Mouse (Mus musculus): ENCODE results near the gene Zfp638. TPM values are rescaled to one million over a fixed set of nuclear protein-coding genes. Genes with fewer than 3 reads are reported as not detected.

Gene Zfp638
- polyA plus RNA-seq, 1 experiment from 2014 or later = 71.6 TPM

DNA sequence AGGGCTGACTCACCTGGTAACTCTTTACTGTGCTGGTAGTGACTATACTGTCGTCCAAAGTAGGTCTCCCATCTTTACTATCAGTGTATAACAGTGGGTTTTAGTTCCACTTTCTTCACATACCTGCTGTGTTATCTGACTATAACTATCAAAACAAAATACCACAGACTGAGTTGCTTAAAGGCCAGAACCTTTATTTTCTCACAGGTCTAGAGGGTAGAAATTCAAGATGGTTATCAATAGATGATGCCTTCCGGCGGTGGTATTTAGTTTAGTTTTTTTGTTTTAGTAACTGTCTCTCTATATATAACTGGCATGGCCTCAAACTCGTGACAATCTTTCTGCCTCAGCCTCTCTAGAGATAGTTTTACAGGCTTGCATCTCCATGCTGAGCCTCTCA lies 3.4 kb upstream of the Zfp638 start:
- H3K4me2 ChIP-seq = no peak overlapping the region
- no peaks in the 10 kb centered on the region for H3K36me3 ChIP-seq (ENCODE audit: insufficient read depth)
- no peak for DNase-seq
- no peaks in the 10 kb centered on the region for H3K27me3 ChIP-seq (ENCODE audit: insufficient read depth, low read length)
- H3K4me1 ChIP-seq (ENCODE audit: insufficient read depth) = no peaks in the 10 kb centered on the region
- no peaks in the 10 kb centered on the region for H3K9me3 ChIP-seq (ENCODE audit: low read depth, low read length)
- no peak overlapping the region for H3K4me3 ChIP-seq (ENCODE audit: low read depth, low read length)
- TF ChIP-seq CTCF (IDR thresholded peaks at IDR 0.05; ENCODE audit: low read depth) = no peak
- H3K9ac ChIP-seq = no peak overlapping the region
- no peak overlapping the region for H3K27ac ChIP-seq (ENCODE audit: low read depth)
- WGBS = 67% methylated on average over 4 of the region's 4 CpGs
- no peak for ATAC-seq (ENCODE audit: insufficient read depth)

DNA sequence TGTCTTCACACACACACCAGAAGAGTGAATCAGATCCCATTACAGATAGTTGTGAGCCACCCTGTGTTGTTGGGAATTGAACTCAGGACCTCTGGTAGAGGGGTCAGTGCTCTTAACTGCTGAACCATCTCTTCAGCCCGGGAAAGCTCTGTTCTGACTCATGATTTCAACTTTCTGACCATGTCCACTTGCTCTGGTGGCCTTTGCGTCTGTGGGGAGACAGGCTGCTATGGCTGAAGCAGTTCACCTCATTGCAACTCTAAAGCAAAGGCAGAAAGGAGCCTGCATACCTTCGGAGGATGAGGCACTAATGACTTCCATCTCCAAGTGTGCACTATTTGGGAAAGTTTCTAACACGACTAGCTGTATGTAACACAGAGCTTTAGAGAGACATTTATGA lies 486 bp upstream of the Zfp638 start:
- H3K4me1 ChIP-seq (ENCODE audit: insufficient read depth) = no peaks in the 10 kb centered on the region
- H3K9me3 ChIP-seq (ENCODE audit: low read depth, low read length) = no peaks in the 10 kb centered on the region
- no peaks in the 10 kb centered on the region for H3K27me3 ChIP-seq (ENCODE audit: insufficient read depth, low read length)
- H3K36me3 ChIP-seq (ENCODE audit: insufficient read depth) = no peaks in the 10 kb centered on the region
- H3K4me2 ChIP-seq = peak overlapping the region; percentile 99
- WGBS = 35% methylated on average over 4 of the region's 4 CpGs
- DNase-seq (no peak), ATAC-seq (ENCODE audit: insufficient read depth) (peak; percentile 15; the same call in 1 of the 2 replicates)
- no peak for TF ChIP-seq CTCF (IDR thresholded peaks at IDR 0.05; ENCODE audit: low read depth)
- no peak overlapping the region for H3K9ac ChIP-seq
- H3K27ac ChIP-seq (ENCODE audit: low read depth) = no peak overlapping the region
- no peak overlapping the region for H3K4me3 ChIP-seq (ENCODE audit: low read depth, low read length)

DNA sequence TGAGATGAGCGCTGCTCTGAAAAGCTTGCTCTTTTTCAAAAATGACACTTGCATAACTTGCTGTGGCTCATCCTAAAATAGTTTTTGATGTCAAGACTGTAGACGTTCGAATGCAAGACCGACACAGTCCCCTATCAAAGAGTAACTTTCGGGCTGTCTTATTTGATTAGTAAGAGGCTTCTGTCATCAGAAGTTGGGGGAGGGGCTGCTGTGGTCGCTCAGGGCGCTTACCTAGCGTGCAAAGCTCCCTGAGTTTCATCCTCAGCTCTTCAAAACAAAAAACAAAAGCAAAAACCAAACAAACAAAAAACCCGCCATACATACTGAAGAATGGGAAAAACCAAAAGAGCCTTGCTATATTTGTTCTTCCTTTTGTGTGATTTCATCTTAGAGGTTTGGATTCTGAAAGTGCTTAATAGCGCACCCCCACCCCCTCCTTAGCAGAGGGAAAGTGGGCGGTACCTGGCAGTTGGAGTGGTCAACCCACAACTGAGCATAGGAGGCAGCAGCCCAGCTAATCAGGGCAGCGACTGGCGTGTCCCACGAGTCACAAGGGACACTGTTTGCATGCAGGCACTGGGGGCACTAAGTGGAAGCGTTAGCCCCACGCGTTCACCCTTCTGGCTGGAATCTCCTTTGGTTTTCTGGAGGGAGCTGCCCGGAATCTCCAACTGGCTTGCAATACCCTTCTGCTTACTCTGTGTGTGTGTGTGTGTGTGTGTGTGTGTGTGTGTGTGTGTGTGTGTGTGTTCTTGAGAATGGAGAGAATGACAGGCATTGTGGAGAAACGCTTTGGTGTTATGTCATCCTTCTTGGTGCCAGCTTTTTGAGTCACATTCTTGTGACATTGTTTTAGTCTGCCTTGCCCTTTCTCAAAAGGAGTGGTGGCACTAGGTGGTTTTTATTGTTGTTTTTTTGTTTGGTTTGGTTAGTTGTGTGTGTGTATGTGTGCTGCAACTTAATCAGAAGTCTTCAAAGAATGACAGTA lies 983 bp downstream of the Zfp638 start:
- Histone ChIP-seq H3K27me3 (ENCODE audit: insufficient read depth, low read length) (no peaks in the 10 kb centered on the region), H3K4me1 (ENCODE audit: insufficient read depth) (no peaks in the 10 kb centered on the region), H3K4me3 (ENCODE audit: low read depth, low read length) (peak overlapping the region; percentile 60), H3K27ac (ENCODE audit: low read depth) (peak overlapping the region; percentile 36; the same call in 1 of the 2 replicates), H3K9ac (peak overlapping the region; percentile 46), H3K9me3 (ENCODE audit: low read depth, low read length) (no peaks in the 10 kb centered on the region), H3K36me3 (ENCODE audit: insufficient read depth) (no peaks in the 10 kb centered on the region), H3K4me2 (peak overlapping the region; percentile 99)
- ATAC-seq (ENCODE audit: insufficient read depth) = peak; percentile 60
- no peak for TF ChIP-seq CTCF (IDR thresholded peaks at IDR 0.05; ENCODE audit: low read depth)
- DNase-seq = peak; percentile 63
- WGBS = 3% methylated on average over 19 of the region's 19 CpGs

DNA sequence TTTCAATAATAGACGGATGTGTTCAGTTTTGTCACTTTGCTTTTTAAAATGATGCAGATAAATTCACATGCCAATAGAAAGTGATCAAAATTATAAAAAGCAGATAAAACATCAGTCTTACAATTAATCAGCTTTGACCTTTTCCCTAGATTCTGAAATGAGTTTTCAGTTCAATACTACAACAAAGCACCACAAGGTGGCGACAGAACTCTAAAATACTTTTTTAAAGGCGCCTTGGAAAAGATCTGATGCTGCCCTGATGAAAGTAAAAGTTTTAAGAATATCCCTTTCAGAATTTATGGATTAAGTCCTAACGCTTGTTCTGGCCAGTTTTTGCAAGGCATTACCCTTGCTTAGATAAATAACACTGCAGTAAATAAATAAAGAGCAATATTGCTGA lies 12.9 kb downstream of the Zfp638 start:
- H3K27me3 ChIP-seq (ENCODE audit: insufficient read depth, low read length) = no peaks in the 10 kb centered on the region
- H3K9ac ChIP-seq = no peak overlapping the region
- no peaks in the 10 kb centered on the region for H3K4me1 ChIP-seq (ENCODE audit: insufficient read depth)
- ATAC-seq (ENCODE audit: insufficient read depth) (no peak), DNase-seq (peak; percentile 90)
- no peak overlapping the region for H3K27ac ChIP-seq (ENCODE audit: low read depth)
- H3K4me2 ChIP-seq = no peak overlapping the region
- H3K4me3 ChIP-seq (ENCODE audit: low read depth, low read length) = no peak overlapping the region
- no peaks in the 10 kb centered on the region for H3K9me3 ChIP-seq (ENCODE audit: low read depth, low read length)
- no peaks in the 10 kb centered on the region for H3K36me3 ChIP-seq (ENCODE audit: insufficient read depth)
- 6% methylated on average over 4 of the region's 4 CpGs for WGBS
- TF ChIP-seq CTCF (IDR thresholded peaks at IDR 0.05; ENCODE audit: low read depth) = peak; percentile 66

DNA sequence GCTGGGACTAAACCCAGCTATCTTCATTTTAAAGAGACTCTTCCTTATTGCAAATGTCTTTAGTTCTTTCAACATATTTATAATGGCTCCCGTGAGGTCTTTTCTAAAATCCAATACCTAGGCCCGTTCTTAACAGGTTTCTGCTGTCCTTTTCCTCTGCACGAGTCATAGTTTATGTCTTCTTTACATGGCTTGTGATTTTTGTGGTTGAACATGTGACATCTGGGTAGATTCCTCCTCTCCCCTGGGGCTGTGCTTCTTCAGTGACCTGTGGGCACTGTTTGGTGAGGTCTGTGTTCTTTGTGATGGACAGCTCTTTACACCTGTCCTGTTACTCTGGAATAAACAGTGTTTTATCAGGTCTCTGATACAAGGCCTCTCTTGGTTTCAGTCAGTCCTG lies 19.9 kb downstream of the Zfp638 start:
- DNase-seq (no peak), ATAC-seq (ENCODE audit: insufficient read depth) (no peak)
- Histone ChIP-seq H3K9me3 (ENCODE audit: low read depth, low read length) (no peaks in the 10 kb centered on the region), H3K36me3 (ENCODE audit: insufficient read depth) (no peaks in the 10 kb centered on the region), H3K4me1 (ENCODE audit: insufficient read depth) (no peaks in the 10 kb centered on the region), H3K4me3 (ENCODE audit: low read depth, low read length) (no peak overlapping the region), H3K4me2 (no peak overlapping the region), H3K27ac (ENCODE audit: low read depth) (no peak overlapping the region), H3K9ac (no peak overlapping the region), H3K27me3 (ENCODE audit: insufficient read depth, low read length) (no peaks in the 10 kb centered on the region)
- 74% methylated on average over 3 of the region's 3 CpGs for WGBS
- no peak for TF ChIP-seq CTCF (IDR thresholded peaks at IDR 0.05; ENCODE audit: low read depth)

DNA sequence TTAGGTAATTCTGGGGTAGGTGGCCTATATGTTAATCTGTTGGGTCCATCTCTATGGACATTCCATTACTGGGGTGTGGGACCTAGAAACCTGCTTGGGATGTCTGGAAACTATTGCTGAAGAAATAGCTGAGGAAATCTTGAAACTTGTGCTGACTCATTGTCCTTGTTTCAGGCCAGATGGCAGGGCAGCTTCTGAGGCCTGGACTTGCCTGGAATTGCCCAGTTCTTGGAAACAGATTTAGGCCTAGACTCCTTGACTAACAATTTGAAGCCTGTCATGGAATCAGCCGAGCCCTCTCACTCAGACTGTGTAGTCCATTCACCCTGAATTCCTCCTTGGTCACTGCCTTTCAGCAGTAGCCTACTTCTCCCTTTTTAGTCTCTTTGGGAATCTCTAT lies 21.9 kb downstream of the Zfp638 start:
- Histone ChIP-seq H3K27me3 (ENCODE audit: insufficient read depth, low read length) (no peaks in the 10 kb centered on the region), H3K9ac (no peak overlapping the region), H3K4me3 (ENCODE audit: low read depth, low read length) (no peak overlapping the region), H3K9me3 (ENCODE audit: low read depth, low read length) (no peaks in the 10 kb centered on the region), H3K27ac (ENCODE audit: low read depth) (no peak overlapping the region), H3K4me2 (no peak overlapping the region), H3K4me1 (ENCODE audit: insufficient read depth) (no peaks in the 10 kb centered on the region), H3K36me3 (ENCODE audit: insufficient read depth) (no peaks in the 10 kb centered on the region)
- ATAC-seq (ENCODE audit: insufficient read depth) (no peak), DNase-seq (no peak)
- no peak for TF ChIP-seq CTCF (IDR thresholded peaks at IDR 0.05; ENCODE audit: low read depth)
- WGBS = 67% methylated on average over 1 of the region's 1 CpGs

DNA sequence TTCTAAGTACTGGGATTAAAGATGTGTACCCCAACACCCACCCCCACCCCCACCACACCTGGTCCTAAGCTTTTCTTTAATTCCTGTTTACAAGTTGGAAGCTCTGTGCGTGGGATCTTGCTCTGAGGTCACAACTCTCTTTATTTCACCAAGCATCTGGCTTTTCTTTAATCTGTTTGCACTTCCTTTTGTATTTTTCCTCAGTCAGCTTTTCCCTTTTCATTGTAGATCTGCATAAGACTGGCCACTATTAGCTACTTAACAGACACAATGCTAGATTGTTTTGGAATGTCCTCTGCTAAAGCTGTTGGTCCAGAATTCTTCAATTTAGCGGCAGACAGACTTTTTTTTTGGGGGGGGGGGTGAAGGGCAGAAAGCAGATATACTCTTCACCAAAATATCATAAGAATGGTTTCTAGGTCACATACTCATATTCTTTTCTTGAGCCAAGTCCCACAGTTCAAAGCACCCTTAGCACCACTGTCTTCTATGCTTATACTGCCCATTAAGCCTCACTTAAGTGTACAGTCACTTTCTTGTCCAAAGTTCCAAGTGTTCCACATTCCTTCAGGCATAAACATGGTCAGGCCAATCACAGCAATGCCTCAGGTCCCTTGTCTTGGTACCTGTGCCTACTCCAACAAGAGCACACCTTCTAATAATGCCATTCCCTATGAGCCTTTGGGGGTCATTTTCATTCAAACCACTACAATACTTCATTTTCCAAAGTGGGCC lies 23.5 kb downstream of the Zfp638 start:
- no peak overlapping the region for H3K4me2 ChIP-seq
- H3K36me3 ChIP-seq (ENCODE audit: insufficient read depth) = no peaks in the 10 kb centered on the region
- no peaks in the 10 kb centered on the region for H3K27me3 ChIP-seq (ENCODE audit: insufficient read depth, low read length)
- no peak for ATAC-seq (ENCODE audit: insufficient read depth)
- no peaks in the 10 kb centered on the region for H3K9me3 ChIP-seq (ENCODE audit: low read depth, low read length)
- DNase-seq = no peak
- no peak overlapping the region for H3K9ac ChIP-seq
- no peak for TF ChIP-seq CTCF (IDR thresholded peaks at IDR 0.05; ENCODE audit: low read depth)
- WGBS = 30% methylated on average over 2 of the region's 2 CpGs
- no peak overlapping the region for H3K27ac ChIP-seq (ENCODE audit: low read depth)
- no peaks in the 10 kb centered on the region for H3K4me1 ChIP-seq (ENCODE audit: insufficient read depth)
- no peak overlapping the region for H3K4me3 ChIP-seq (ENCODE audit: low read depth, low read length)

Data from lung, embryonic 14.5 days (tissue).